18 mouse cellular contexts compared by ENCODE assay signal in genomic region chr12:112489535-112489934, GRCm38 (mm10). TPM values are rescaled to one million over a fixed set of nuclear protein-coding genes. Genes with fewer than 3 reads are reported as not detected.
"Had no signal": no experiment of that assay in that cellular context is flagged by ENCODE, and none has a peak within 500 bp of the region (broad histone marks: within the 10 kb centered on the region; RNA-seq: fewer than 3 reads in every experiment).

No protein-coding gene starts in this region.

- H3K9me3 ChIP-seq: limb, embryonic 13.5 days; liver, embryonic 12.5 days; midbrain, embryonic 10.5 days; neural tube, embryonic 12.5 days had no signal

- DNase-seq: kidney, postnatal 10 days; kidney, postnatal 4 days; lung, embryonic 14.5 days; lung, postnatal 10 days; lung, postnatal 4 days; midbrain, embryonic 14.5 days; right cerebral cortex, postnatal 4 days; spleen, adult 18-20 months; thymus, adult 18-20 months; thymus, postnatal 14 days had no signal

- H3K4me2 ChIP-seq: liver, embryonic 12.5 days; lung, embryonic 14.5 days; neural tube, embryonic 12.5 days had no signal

- H3K4me3 ChIP-seq: layer of hippocampus, adult 2 months; limb, embryonic 13.5 days; liver, embryonic 12.5 days; midbrain, embryonic 10.5 days; myocyte; neural tube, embryonic 12.5 days had no signal

- ATAC-seq: liver, embryonic 12.5 days had no signal

- H3K27ac ChIP-seq: layer of hippocampus, adult 2 months; liver, embryonic 12.5 days; midbrain, embryonic 10.5 days; neural tube, embryonic 12.5 days had no signal

- H3K27me3 ChIP-seq: liver, embryonic 12.5 days; neural tube, embryonic 12.5 days had no signal

- H3K36me3 ChIP-seq: limb, embryonic 13.5 days; liver, embryonic 12.5 days; midbrain, embryonic 10.5 days; neural tube, embryonic 12.5 days had no signal

- H3K9ac ChIP-seq: limb, embryonic 13.5 days; liver, embryonic 12.5 days; lung, embryonic 14.5 days; neural tube, embryonic 12.5 days had no signal

RNA-seq across cellular contexts. Expression of gene A530016L24Rik, which starts 0.3 kb away (rescaled TPM):
- total RNA-seq: megakaryocyte, adult 5-6 weeks; neutrophil, adult 5-6 weeks had no signal
- polyA plus RNA-seq: liver, embryonic 12.5 days; lung, embryonic 14.5 days; midbrain, embryonic 10.5 days; midbrain, embryonic 14.5 days had no signal

RNA-seq across cellular contexts. Expression of gene Tmem179, which starts 27.0 kb away (rescaled TPM):
- total RNA-seq: megakaryocyte, adult 5-6 weeks; neutrophil, adult 5-6 weeks had no signal
